Mouse (Mus musculus): ENCODE data around the gene Bbof1. TPM values are rescaled to one million over a fixed set of nuclear protein-coding genes. Genes with fewer than 3 reads are reported as not detected.

Gene Bbof1
- total and polyA plus RNA-seq, 2 experiments = 0.18 TPM; not detected in 1

GRCm38 (mm10) chr12:84478937-84479336 is 70.1 kb downstream of the Bbof1 start:
- Histone ChIP-seq H3K4me3 (ENCODE audit: insufficient read depth, low read depth, low read length) (no peak overlapping the region), H3K9ac (ENCODE audit: low read depth, low read length) (no peak overlapping the region), H3K36me3 (ENCODE audit: control insufficient read depth, insufficient read depth, low read length) (peaks cover 13% of the 10 kb centered on the region), H3K27ac (replicated peaks; ENCODE audit: insufficient read depth, low read depth, low read length) (no peak overlapping the region), H3K79me2 (ENCODE audit: control insufficient read depth, insufficient read depth, low read length) (peaks cover 6% of the 10 kb centered on the region; the same call in 1 of the 2 replicates), H3K4me1 (ENCODE audit: control insufficient read depth, insufficient read depth, low read length) (0 out of 2 replicates have a peak, but pooled peaks cover 2% of the 10 kb centered on the region), H3K27me3 (ENCODE audit: control insufficient read depth, insufficient read depth, low read length) (no peaks in the 10 kb centered on the region)
- WGBS = 91% methylated on average over 7 of the region's 7 CpGs
- no peak for DNase-seq (ENCODE audit: extremely low read depth, low read depth, low spot score)
- TF ChIP-seq POLR2A (IDR thresholded peaks at IDR 0.05; ENCODE audit: extremely low read depth, insufficient read depth, low read length) = no peak
- no peak for TF ChIP-seq CTCF (IDR thresholded peaks at IDR 0.05; ENCODE audit: low read depth, low read length)

- H3K4me1 ChIP-seq (ENCODE audit: control insufficient read depth, insufficient read depth, low read length) = 0 out of 2 replicates have a peak, but pooled peaks cover 2% of the 10 kb centered on the region
- H3K36me3 ChIP-seq (ENCODE audit: control insufficient read depth, insufficient read depth, low read length) = peaks cover 7% of the 10 kb centered on the region
- H3K27me3 ChIP-seq (ENCODE audit: control insufficient read depth, insufficient read depth, low read length) = no peaks in the 10 kb centered on the region
- no peak overlapping the region for H3K4me3 ChIP-seq (ENCODE audit: insufficient read depth, low read depth, low read length)
- no peak overlapping the region for H3K9ac ChIP-seq (ENCODE audit: low read depth, low read length)
- WGBS = 16% methylated on average over 2 of the region's 2 CpGs
- H3K27ac ChIP-seq (replicated peaks; ENCODE audit: insufficient read depth, low read depth, low read length) = no peak overlapping the region
- peaks cover 5% of the 10 kb centered on the region; the same call in 1 of the 2 replicates for H3K79me2 ChIP-seq (ENCODE audit: control insufficient read depth, insufficient read depth, low read length)
- DNase-seq (ENCODE audit: extremely low read depth, low read depth, low spot score) = peak; percentile 22
- TF ChIP-seq CTCF (IDR thresholded peaks at IDR 0.05; ENCODE audit: low read depth, low read length) (no peak), POLR2A (IDR thresholded peaks at IDR 0.05; ENCODE audit: extremely low read depth, insufficient read depth, low read length) (no peak)
Measured at GRCm38 (mm10) chr12:84481251-84481650, 72.4 kb downstream of the Bbof1 start.

GRCm38 (mm10) chr12:84482778-84483585 is 74.1 kb downstream of the Bbof1 start:
- Histone ChIP-seq H3K4me1 (ENCODE audit: control insufficient read depth, insufficient read depth, low read length) (0 out of 2 replicates have a peak, but pooled peaks cover 2% of the 10 kb centered on the region), H3K27ac (replicated peaks; ENCODE audit: insufficient read depth, low read depth, low read length) (no peak overlapping the region), H3K4me3 (ENCODE audit: insufficient read depth, low read depth, low read length) (no peak overlapping the region), H3K79me2 (ENCODE audit: control insufficient read depth, insufficient read depth, low read length) (peaks cover 5% of the 10 kb centered on the region; the same call in 1 of the 2 replicates), H3K36me3 (ENCODE audit: control insufficient read depth, insufficient read depth, low read length) (peaks cover 8% of the 10 kb centered on the region), H3K9ac (ENCODE audit: low read depth, low read length) (no peak overlapping the region), H3K27me3 (ENCODE audit: control insufficient read depth, insufficient read depth, low read length) (no peaks in the 10 kb centered on the region)
- TF ChIP-seq CTCF (IDR thresholded peaks at IDR 0.05; ENCODE audit: low read depth, low read length) (no peak), POLR2A (IDR thresholded peaks at IDR 0.05; ENCODE audit: extremely low read depth, insufficient read depth, low read length) (no peak)
- DNase-seq (ENCODE audit: extremely low read depth, low read depth, low spot score) = peak; percentile 46
- whole genome bisulfite sequencing = 59% methylated on average over 14 of the region's 14 CpGs

GRCm38 (mm10) chr12:84487324-84488056 is 78.6 kb downstream of the Bbof1 start:
- Histone ChIP-seq H3K4me3 (ENCODE audit: insufficient read depth, low read depth, low read length) (no peak overlapping the region), H3K27ac (replicated peaks; ENCODE audit: insufficient read depth, low read depth, low read length) (no peak overlapping the region), H3K4me1 (ENCODE audit: control insufficient read depth, insufficient read depth, low read length) (no peaks in the 10 kb centered on the region; the same call in 1 of the 2 replicates), H3K36me3 (ENCODE audit: control insufficient read depth, insufficient read depth, low read length) (peaks cover 3% of the 10 kb centered on the region; the same call in 1 of the 2 replicates), H3K79me2 (ENCODE audit: control insufficient read depth, insufficient read depth, low read length) (0 out of 2 replicates have a peak, but pooled peaks cover 2% of the 10 kb centered on the region), H3K27me3 (ENCODE audit: control insufficient read depth, insufficient read depth, low read length) (no peaks in the 10 kb centered on the region), H3K9ac (ENCODE audit: low read depth, low read length) (no peak overlapping the region)
- no peak for DNase-seq (ENCODE audit: extremely low read depth, low read depth, low spot score)
- TF ChIP-seq POLR2A (IDR thresholded peaks at IDR 0.05; ENCODE audit: extremely low read depth, insufficient read depth, low read length) (no peak), CTCF (IDR thresholded peaks at IDR 0.05; ENCODE audit: low read depth, low read length) (no peak)
- 75% methylated on average over 8 of the region's 8 CpGs for WGBS

Other genes starting within 250 kb of the Bbof1 start
- gene Elmsan1, start 190.2 kb upstream of the Bbof1 start, total RNA-seq (2014; rRNA removed) = 2.3 and 3.2 TPM in 2 replicates
- 3.4 and 3.8 TPM in 2 replicates for gene Elmsan1, start 190.2 kb upstream of the Bbof1 start, polyA plus RNA-seq (2012; rRNA removed)
- 61.9 and 75.3 TPM in 2 replicates for gene Ptgr2, start 123.8 kb upstream of the Bbof1 start, total RNA-seq (2014; rRNA removed)
- 16.3 and 18.5 TPM in 2 replicates for gene Ptgr2, start 123.8 kb upstream of the Bbof1 start, polyA plus RNA-seq (2012; rRNA removed)
- 20.4 and 23.2 TPM in 2 replicates for gene Zfp410, start 92.2 kb upstream of the Bbof1 start, total RNA-seq (2014; rRNA removed)
- 11.8 and 12.5 TPM in 2 replicates for gene Zfp410, start 92.2 kb upstream of the Bbof1 start, polyA plus RNA-seq (2012; rRNA removed)
- gene Coq6, start 47.4 kb upstream of the Bbof1 start, total RNA-seq (2014; rRNA removed) = 21.2 and 23.0 TPM in 2 replicates
- 25.1 and 27.8 TPM in 2 replicates for gene Coq6, start 47.4 kb upstream of the Bbof1 start, polyA plus RNA-seq (2012; rRNA removed)
- gene Fam161b, start 47.2 kb upstream of the Bbof1 start, total RNA-seq (2014; rRNA removed) = 0.09 and 0.13 TPM in 2 replicates
- 0.15 and 0.16 TPM in 2 replicates for gene Fam161b, start 47.2 kb upstream of the Bbof1 start, polyA plus RNA-seq (2012; rRNA removed)
- gene Entpd5, start within 50 bp of the Bbof1 start, total RNA-seq (2014; rRNA removed) = 157 and 161 TPM in 2 replicates
- gene Entpd5, start within 50 bp of the Bbof1 start, polyA plus RNA-seq (2012; rRNA removed) = 52.6 and 62.7 TPM in 2 replicates
- 5.0 and 5.9 TPM in 2 replicates for gene Rnf113a2, start 8.1 kb downstream of the Bbof1 start, total RNA-seq (2014; rRNA removed)
- gene Rnf113a2, start 8.1 kb downstream of the Bbof1 start, polyA plus RNA-seq (2012; rRNA removed) = 2.8 TPM in 2 replicates
- gene Aldh6a1, start 41.9 kb downstream of the Bbof1 start, total RNA-seq (2014; rRNA removed) = 370 and 371 TPM in 2 replicates
- 104 and 121 TPM in 2 replicates for gene Aldh6a1, start 41.9 kb downstream of the Bbof1 start, polyA plus RNA-seq (2012; rRNA removed)
- gene Lin52, start 42.4 kb downstream of the Bbof1 start, total RNA-seq (2014; rRNA removed) = 6.7 and 8.7 TPM in 2 replicates
- gene Lin52, start 42.4 kb downstream of the Bbof1 start, polyA plus RNA-seq (2012; rRNA removed) = 5.9 and 6.2 TPM in 2 replicates
- gene Vsx2, start 160.7 kb downstream of the Bbof1 start, total RNA-seq (2014; rRNA removed) = not detected in 2 replicates
- not detected in 2 replicates for gene Vsx2, start 160.7 kb downstream of the Bbof1 start, polyA plus RNA-seq (2012; rRNA removed)
- gene Abcd4, start 208.3 kb downstream of the Bbof1 start, total RNA-seq (2014; rRNA removed) = 5.8 and 6.5 TPM in 2 replicates
- 12.5 and 14.2 TPM in 2 replicates for gene Abcd4, start 208.3 kb downstream of the Bbof1 start, polyA plus RNA-seq (2012; rRNA removed)
- not detected in 2 replicates for gene Vrtn, start 231.9 kb downstream of the Bbof1 start, total RNA-seq (2014; rRNA removed)
- gene Vrtn, start 231.9 kb downstream of the Bbof1 start, polyA plus RNA-seq (2012; rRNA removed) = not detected in 2 replicates

Measured in liver, adult 2 months (tissue).